Mouse (Mus musculus) C2C12 (cell line): ENCODE results near the gene Baz2a.

ENCODE experiments used
- CTCF ChIP-seq: IDR thresholded peaks from one replicate; pipeline ENCODE4 v1.5.1; 2011; ENCODE audit not compliant: control insufficient read depth, insufficient read depth, insufficient read length
- FOSL1 ChIP-seq: IDR thresholded peaks from one replicate; pipeline ENCODE4 v1.8.0; 2011; ENCODE audit warnings: mild to moderate bottlenecking, low read length; ENCODE audit not compliant: poor library complexity, insufficient read depth, severe bottlenecking
- MAX ChIP-seq: IDR thresholded peaks from one replicate; pipeline ENCODE4 v1.6.1; 2011; ENCODE audit warnings: mild to moderate bottlenecking, control low read depth
- MYOG ChIP-seq: IDR thresholded peaks from one replicate; pipeline ENCODE4 v1.6.1; 2011; ENCODE audit not compliant: control insufficient read depth, insufficient read length; ENCODE audit errors: extremely low read depth
- USF1 ChIP-seq: IDR thresholded peaks from one replicate; pipeline ENCODE4 v1.6.1; 2011; ENCODE audit warnings: low read depth, mild to moderate bottlenecking, control low read depth, moderate library complexity

DNA sequence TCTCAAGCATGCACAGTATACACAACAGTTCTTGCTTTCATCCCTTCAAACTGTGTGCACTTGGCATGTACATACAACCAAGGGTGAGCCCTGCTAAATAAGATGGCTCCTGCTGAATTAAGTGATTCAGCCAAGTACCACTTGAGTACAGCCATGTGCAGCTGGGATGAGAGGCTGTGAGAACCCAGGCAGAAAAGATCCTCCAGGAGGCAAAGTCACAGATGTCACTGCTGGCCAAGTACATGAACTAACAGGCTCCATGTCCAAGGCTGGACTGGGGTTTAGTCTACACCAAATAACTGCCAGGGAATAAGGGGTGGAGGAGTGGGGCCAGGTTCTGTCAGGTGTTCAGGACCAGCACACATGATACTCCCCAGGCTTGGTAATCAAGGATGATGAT lies 40.4 kb downstream of the Baz2a start:
- TF ChIP-seq USF1 (no peak), CTCF (no peak), MYOG (no peak), FOSL1 (no peak), MAX (no peak)
